ENCODE assay signal across 8 mouse cellular contexts in genomic region chr14:103012563-103013150, GRCm38 (mm10). TPM values are rescaled to one million over a fixed set of nuclear protein-coding genes. Genes with fewer than 3 reads are reported as not detected.
DNase-seq lines count a peak whose midpoint lies in the region; ATAC-seq lines count a peak whose summit lies in the region.

No protein-coding gene starts in this region.

- H3K4me2 ChIP-seq in intestine, embryonic 14.5 days (ENCODE audit: low read length): no peak overlapping the region

- peak; percentile 76 to 80 for DNase-seq in cerebellum, postnatal 14 days
- peak; percentile 41 to 77 for DNase-seq in frontal cortex, postnatal 36 days (ENCODE audit: low spot score in 2 of 2)
- DNase-seq in intestine, embryonic 14.5 days (ENCODE audit: low spot score): peak; percentile 75
- DNase-seq in left cerebral cortex, postnatal 10 days (ENCODE audit: extremely low spot score in 1 of 2, low spot score in 2 of 2): peak; percentile 61 to 67
- peak; percentile 69 for DNase-seq in right cerebral cortex, adult 18-20 months
- peak; percentile 8 to 42 for DNase-seq in urinary bladder, postnatal 36 days (ENCODE audit: low spot score in 2 of 2)

- H3K9ac ChIP-seq in intestine, embryonic 14.5 days (ENCODE audit: low read length): no peak overlapping the region

- peak; percentile 78 for ATAC-seq in activated CD4-positive, CD25-positive, alpha-beta regulatory T cell, adult 4 months
- ATAC-seq in intestine, embryonic 14.5 days (replicated peaks; ENCODE audit: low FRiP score, low TSS enrichment, low read depth): peak; percentile 87; the same call in 1 of the 2 replicates
- peak; percentile 55 for ATAC-seq in megakaryocyte, adult 5-6 weeks (ENCODE audit: poor library complexity, severe bottlenecking)

- 26% methylated on average over 4 of the region's 4 CpGs for WGBS in intestine, embryonic 14.5 days

- H3K36me3 ChIP-seq in intestine, embryonic 14.5 days (ENCODE audit: control insufficient read depth, insufficient read depth, low read length): no peaks in the 10 kb centered on the region

- H3K27ac ChIP-seq in intestine, embryonic 14.5 days (ENCODE audit: low read depth): no peak overlapping the region

- intact Hi-C loops in left cerebral cortex, postnatal 10 days (cut with DNase I): loop anchor here (5.0 to 10.0 kb wide), 3 partner anchors 40 to 522 kb away; partner anchors contain the start of gene Fbxl3

- H3K9me3 ChIP-seq in intestine, embryonic 14.5 days (ENCODE audit: control insufficient read depth, low read length): no peaks in the 10 kb centered on the region

- no peak overlapping the region for H3K4me3 ChIP-seq in intestine, embryonic 14.5 days (ENCODE audit: low read depth, low read length)

- no peaks in the 10 kb centered on the region for H3K4me1 ChIP-seq in intestine, embryonic 14.5 days (replicated peaks; ENCODE audit: control insufficient read depth, insufficient read depth, low read length)

- H3K27me3 ChIP-seq in intestine, embryonic 14.5 days (replicated peaks; ENCODE audit: control insufficient read depth, insufficient read depth, low read length): no peaks in the 10 kb centered on the region

RNA-seq across cellular contexts. Expression of gene Kctd12, which starts 30.2 kb away (rescaled TPM):
- 1 to 10 TPM; 1.3 to 1.6 TPM for polyA plus RNA-seq in activated CD4-positive, CD25-positive, alpha-beta regulatory T cell, adult 4 months (2017; shearing (Covaris generic))
- polyA plus RNA-seq in intestine, embryonic 14.5 days (2014; fragmentation: Nextera tagmentation; extraction: Ambion mirVana): 20.3 and 22.5 TPM in 2 replicates
- total RNA-seq in left cerebral cortex, postnatal 10 days (2021): 10 to 100 TPM; 59.3 to 62.0 TPM
- 460 and 558 TPM in 2 replicates for total RNA-seq in megakaryocyte, adult 5-6 weeks (2015)
- 335 and 358 TPM in 2 replicates for total RNA-seq in megakaryocyte, adult 5-6 weeks (2017)

RNA-seq across cellular contexts. Expression of gene Acod1, which starts 34.1 kb away (rescaled TPM):
- not detected for polyA plus RNA-seq in activated CD4-positive, CD25-positive, alpha-beta regulatory T cell, adult 4 months (2017; shearing (Covaris generic))
- not detected in 2 replicates for polyA plus RNA-seq in intestine, embryonic 14.5 days (2014; fragmentation: Nextera tagmentation; extraction: Ambion mirVana)
- total RNA-seq in left cerebral cortex, postnatal 10 days (2021): not detected
- 1.5 and 1.8 TPM in 2 replicates for total RNA-seq in megakaryocyte, adult 5-6 weeks (2015)
- total RNA-seq in megakaryocyte, adult 5-6 weeks (2017): 1.8 and 2.0 TPM in 2 replicates

RNA-seq across cellular contexts. Expression of gene Cln5, which starts 57.4 kb away (rescaled TPM):
- polyA plus RNA-seq in activated CD4-positive, CD25-positive, alpha-beta regulatory T cell, adult 4 months (2017; shearing (Covaris generic)): 10 to 100 TPM; 15.5 to 19.6 TPM
- 30.9 and 34.4 TPM in 2 replicates for polyA plus RNA-seq in intestine, embryonic 14.5 days (2014; fragmentation: Nextera tagmentation; extraction: Ambion mirVana)
- total RNA-seq in left cerebral cortex, postnatal 10 days (2021): 1 to 10 TPM; 5.9 to 6.0 TPM
- total RNA-seq in megakaryocyte, adult 5-6 weeks (2015): 77.7 and 81.1 TPM in 2 replicates
- total RNA-seq in megakaryocyte, adult 5-6 weeks (2017): 77.6 and 82.9 TPM in 2 replicates

Comparison
In these comparisons a context has a peak if more than half of its experiments do, and no peak if none do; other contexts are left out.
1. DNase-seq: peak in every context shown above with its lines; median percentile 78 in cerebellum, postnatal 14 days; 75 in intestine, embryonic 14.5 days; 69 in right cerebral cortex, adult 18-20 months; 64 in left cerebral cortex, postnatal 10 days; 59 in frontal cortex, postnatal 36 days; 25 in urinary bladder, postnatal 36 days.
2. RNA of gene Kctd12, which starts 30.2 kb away (total RNA-seq): 335 to 558 TPM in megakaryocyte, adult 5-6 weeks; 59.3 to 62.0 TPM in left cerebral cortex, postnatal 10 days; every median in the first group is over 4 times any median in the second.
3. RNA of gene Cln5, which starts 57.4 kb away (total RNA-seq): 77.6 to 82.9 TPM in megakaryocyte, adult 5-6 weeks; 5.9 to 6.0 TPM in left cerebral cortex, postnatal 10 days; every median in the first group is over 10 times any median in the second.
4. Peak in every context shown above with its lines, with median percentiles within 50 percentile points of each other: ATAC-seq.